Mouse (Mus musculus): ENCODE measurements around the gene Gna13. TPM values are rescaled to one million over a fixed set of nuclear protein-coding genes. Genes with fewer than 3 reads are reported as not detected.

The Gna13 gene
- polyA plus RNA-seq, 1 experiment from 2014 or later, result 38.0 TPM

DNA sequence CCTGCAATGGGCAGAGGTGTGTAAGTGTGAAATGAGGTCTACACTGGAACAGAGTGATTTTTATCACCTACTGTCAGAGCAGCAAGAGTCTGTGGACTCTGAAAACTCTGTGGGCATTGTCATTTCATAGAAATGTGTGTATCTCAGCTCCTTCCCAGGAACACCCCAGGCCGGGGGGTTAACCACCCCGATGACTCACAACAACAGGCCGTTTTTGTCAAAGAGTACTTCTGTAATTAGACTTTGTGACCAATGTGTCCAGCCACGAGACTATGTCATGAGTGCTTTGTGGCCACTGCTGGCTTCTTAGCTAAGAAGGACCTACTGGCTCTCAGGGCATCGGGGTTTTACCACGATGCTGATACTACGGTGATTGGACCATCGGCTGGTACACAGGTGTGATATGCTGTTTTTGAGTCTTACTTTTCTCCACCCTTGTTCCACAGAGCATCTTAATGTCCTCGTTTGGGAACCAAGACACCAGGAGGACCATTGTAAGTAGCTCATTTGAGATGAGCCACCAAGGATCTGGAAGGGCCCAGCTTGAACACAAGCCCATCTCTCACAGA, 54.9 kb downstream of the Gna13 start:
- Histone ChIP-seq H3K9me3 (ENCODE audit: control insufficient read depth, low read length) (0 out of 2 replicates have a peak, but pooled peaks cover 4% of the 10 kb centered on the region), H3K9ac (ENCODE audit: low read length) (no peak overlapping the region), H3K4me3 (ENCODE audit: low read depth, low read length) (no peak overlapping the region), H3K27me3 (replicated peaks; ENCODE audit: control insufficient read depth, insufficient read depth, low read length) (no peaks in the 10 kb centered on the region), H3K27ac (ENCODE audit: low read depth) (no peak overlapping the region), H3K4me2 (ENCODE audit: low read length) (no peak overlapping the region), H3K36me3 (ENCODE audit: control insufficient read depth, insufficient read depth, low read length) (no peaks in the 10 kb centered on the region), H3K4me1 (replicated peaks; ENCODE audit: control insufficient read depth, insufficient read depth, low read length) (no peaks in the 10 kb centered on the region)
- 86% methylated on average over 9 of the region's 9 CpGs for WGBS
- ATAC-seq (replicated peaks; ENCODE audit: low FRiP score, low TSS enrichment, low read depth) (no peak), DNase-seq (ENCODE audit: low spot score) (no peak)

DNA sequence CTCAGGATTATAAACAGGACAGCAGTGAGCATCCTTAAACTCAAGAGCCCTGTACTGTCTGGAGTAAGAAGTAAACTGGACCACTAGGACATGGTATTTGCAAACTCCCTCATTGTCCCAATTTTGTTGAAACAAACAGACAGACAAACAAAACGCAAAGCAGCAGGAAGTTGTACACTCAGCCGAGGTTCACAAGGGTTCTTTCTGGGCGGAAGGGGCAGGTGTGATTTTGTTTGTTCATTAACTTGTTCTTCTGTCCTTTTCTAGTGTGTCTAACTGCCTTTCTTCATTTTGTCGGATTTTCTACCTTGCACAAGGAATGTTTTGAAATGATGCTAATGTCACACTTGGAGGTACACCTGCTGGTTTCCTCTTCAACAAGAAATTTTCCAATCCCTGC, 56.8 kb downstream of the Gna13 start:
- DNase-seq (ENCODE audit: low spot score) (no peak), ATAC-seq (replicated peaks; ENCODE audit: low FRiP score, low TSS enrichment, low read depth) (no peak)
- H3K4me1 ChIP-seq (replicated peaks; ENCODE audit: control insufficient read depth, insufficient read depth, low read length), result no peaks in the 10 kb centered on the region
- H3K36me3 ChIP-seq (ENCODE audit: control insufficient read depth, insufficient read depth, low read length), result no peaks in the 10 kb centered on the region
- H3K4me2 ChIP-seq (ENCODE audit: low read length), result no peak overlapping the region
- no peaks in the 10 kb centered on the region for H3K27me3 ChIP-seq (replicated peaks; ENCODE audit: control insufficient read depth, insufficient read depth, low read length)
- no peak overlapping the region for H3K4me3 ChIP-seq (ENCODE audit: low read depth, low read length)
- 60% methylated on average over 4 of the region's 4 CpGs for WGBS
- H3K9ac ChIP-seq (ENCODE audit: low read length), result no peak overlapping the region
- 0 out of 2 replicates have a peak, but pooled peaks cover 4% of the 10 kb centered on the region for H3K9me3 ChIP-seq (ENCODE audit: control insufficient read depth, low read length)
- H3K27ac ChIP-seq (ENCODE audit: low read depth), result no peak overlapping the region

DNA sequence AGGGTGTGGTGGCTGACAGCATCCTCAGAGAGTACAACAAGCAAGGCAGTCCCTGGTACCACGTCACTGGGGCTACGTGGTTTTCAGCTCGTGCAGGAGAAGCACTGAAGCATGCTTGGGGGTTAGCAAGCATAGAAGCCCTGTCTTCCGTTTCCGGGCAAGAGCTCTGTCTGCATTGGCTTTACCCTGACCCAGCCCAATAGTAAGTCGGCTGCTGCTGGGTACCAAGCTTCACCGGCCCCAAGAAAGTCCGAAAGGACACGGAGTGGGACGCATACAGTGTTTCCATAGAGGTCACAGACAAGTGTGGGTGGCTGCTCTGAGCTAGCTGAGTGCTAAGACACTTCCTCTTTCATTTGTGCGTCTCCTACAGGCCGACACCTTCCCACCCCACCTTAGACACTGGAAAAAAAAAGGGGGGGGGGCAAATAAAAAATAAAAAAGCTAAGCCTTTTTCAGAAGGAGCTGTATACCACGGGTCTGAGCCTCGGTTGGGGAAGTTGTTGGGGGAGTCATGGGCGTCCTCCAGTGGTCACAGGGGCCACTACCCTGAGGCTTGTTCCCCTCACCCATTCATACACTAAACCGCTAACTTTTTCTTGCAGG, 57.4 kb downstream of the Gna13 start:
- whole genome bisulfite sequencing, result 53% methylated on average over 16 of the region's 16 CpGs
- no peak overlapping the region for H3K9ac ChIP-seq (ENCODE audit: low read length)

GRCm38 (mm10) chr11:109420567-109420962, 57.9 kb downstream of the Gna13 start:
- Histone ChIP-seq H3K36me3 (ENCODE audit: control insufficient read depth, insufficient read depth, low read length) (no peaks in the 10 kb centered on the region), H3K4me1 (replicated peaks; ENCODE audit: control insufficient read depth, insufficient read depth, low read length) (no peaks in the 10 kb centered on the region; the same call in 1 of the 2 replicates), H3K4me3 (ENCODE audit: low read depth, low read length) (no peak overlapping the region), H3K4me2 (ENCODE audit: low read length) (no peak overlapping the region), H3K9ac (ENCODE audit: low read length) (no peak overlapping the region), H3K9me3 (ENCODE audit: control insufficient read depth, low read length) (0 out of 2 replicates have a peak, but pooled peaks cover 4% of the 10 kb centered on the region), H3K27me3 (replicated peaks; ENCODE audit: control insufficient read depth, insufficient read depth, low read length) (no peaks in the 10 kb centered on the region), H3K27ac (ENCODE audit: low read depth) (no peak overlapping the region)
- WGBS, result 83% methylated on average over 14 of the region's 14 CpGs
- DNase-seq (ENCODE audit: low spot score) (no peak), ATAC-seq (replicated peaks; ENCODE audit: low FRiP score, low TSS enrichment, low read depth) (no peak)

More for the DNA sequence above, 57.4 kb downstream of the Gna13 start:
- Histone ChIP-seq H3K27me3 (replicated peaks; ENCODE audit: control insufficient read depth, insufficient read depth, low read length) (no peaks in the 10 kb centered on the region), H3K36me3 (ENCODE audit: control insufficient read depth, insufficient read depth, low read length) (no peaks in the 10 kb centered on the region), H3K4me2 (ENCODE audit: low read length) (no peak overlapping the region), H3K9me3 (ENCODE audit: control insufficient read depth, low read length) (0 out of 2 replicates have a peak, but pooled peaks cover 4% of the 10 kb centered on the region), H3K27ac (ENCODE audit: low read depth) (no peak overlapping the region), H3K4me3 (ENCODE audit: low read depth, low read length) (no peak overlapping the region), H3K4me1 (replicated peaks; ENCODE audit: control insufficient read depth, insufficient read depth, low read length) (no peaks in the 10 kb centered on the region; the same call in 1 of the 2 replicates)
- ATAC-seq (replicated peaks; ENCODE audit: low FRiP score, low TSS enrichment, low read depth) (no peak), DNase-seq (ENCODE audit: low spot score) (no peak)

GRCm38 (mm10) chr11:109421205-109421604, 58.6 kb downstream of the Gna13 start:
- Histone ChIP-seq H3K27ac (ENCODE audit: low read depth) (no peak overlapping the region), H3K4me2 (ENCODE audit: low read length) (no peak overlapping the region), H3K27me3 (replicated peaks; ENCODE audit: control insufficient read depth, insufficient read depth, low read length) (no peaks in the 10 kb centered on the region), H3K36me3 (ENCODE audit: control insufficient read depth, insufficient read depth, low read length) (no peaks in the 10 kb centered on the region), H3K4me3 (ENCODE audit: low read depth, low read length) (no peak overlapping the region), H3K9me3 (ENCODE audit: control insufficient read depth, low read length) (0 out of 2 replicates have a peak, but pooled peaks cover 4% of the 10 kb centered on the region), H3K4me1 (replicated peaks; ENCODE audit: control insufficient read depth, insufficient read depth, low read length) (no peaks in the 10 kb centered on the region; the same call in 1 of the 2 replicates), H3K9ac (ENCODE audit: low read length) (no peak overlapping the region)
- no peak for ATAC-seq (replicated peaks; ENCODE audit: low FRiP score, low TSS enrichment, low read depth)
- DNase-seq (ENCODE audit: low spot score), result no peak
- WGBS, result 72% methylated on average over 5 of the region's 5 CpGs

DNA sequence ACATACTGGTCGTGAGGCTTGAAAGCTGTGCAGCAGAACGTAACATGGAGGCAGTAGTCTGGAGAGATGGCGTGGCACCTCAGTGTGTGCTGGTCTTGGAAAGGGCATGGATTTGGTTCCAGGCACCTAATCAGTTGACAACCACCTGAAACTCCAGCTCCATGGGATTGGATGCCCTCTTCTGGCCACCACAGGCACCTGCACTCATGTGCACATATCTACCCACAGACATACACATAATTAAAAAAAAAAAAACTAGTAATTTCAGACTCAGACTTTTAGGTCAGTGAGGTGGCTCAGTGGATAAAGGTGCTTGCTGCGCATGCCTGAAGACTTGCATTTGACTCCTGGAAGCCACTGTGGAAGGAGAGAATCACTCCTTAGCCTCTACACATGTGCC, 59.6 kb downstream of the Gna13 start:
- ATAC-seq (replicated peaks; ENCODE audit: low FRiP score, low TSS enrichment, low read depth) (no peak), DNase-seq (ENCODE audit: low spot score) (no peak)
- no peaks in the 10 kb centered on the region for H3K36me3 ChIP-seq (ENCODE audit: control insufficient read depth, insufficient read depth, low read length)
- H3K4me2 ChIP-seq (ENCODE audit: low read length), result no peak overlapping the region
- H3K4me3 ChIP-seq (ENCODE audit: low read depth, low read length), result no peak overlapping the region
- WGBS, result 98% methylated on average over 4 of the region's 4 CpGs
- H3K9ac ChIP-seq (ENCODE audit: low read length), result no peak overlapping the region
- H3K4me1 ChIP-seq (replicated peaks; ENCODE audit: control insufficient read depth, insufficient read depth, low read length), result peaks cover 6% of the 10 kb centered on the region
- 0 out of 2 replicates have a peak, but pooled peaks cover 4% of the 10 kb centered on the region for H3K9me3 ChIP-seq (ENCODE audit: control insufficient read depth, low read length)
- no peaks in the 10 kb centered on the region for H3K27me3 ChIP-seq (replicated peaks; ENCODE audit: control insufficient read depth, insufficient read depth, low read length)
- no peak overlapping the region for H3K27ac ChIP-seq (ENCODE audit: low read depth)

DNA sequence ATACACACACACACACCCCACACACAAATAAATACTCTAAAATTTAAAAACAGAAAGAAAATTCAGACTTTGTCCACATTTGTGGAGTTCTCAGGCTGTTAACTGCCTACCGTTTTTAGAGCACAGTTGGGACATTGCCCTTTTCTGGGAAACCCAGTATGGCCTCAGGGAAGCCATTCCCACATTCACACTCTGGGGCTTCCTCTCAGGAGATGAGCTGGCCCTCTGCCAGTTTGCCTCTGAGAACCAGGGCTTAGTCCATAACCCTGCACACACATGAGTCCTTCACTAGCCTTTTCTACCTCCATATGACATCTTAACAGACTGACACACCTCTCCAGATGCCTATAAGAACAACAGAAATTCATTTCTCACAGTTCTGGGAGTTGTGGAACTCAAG, 60.7 kb downstream of the Gna13 start:
- Histone ChIP-seq H3K27ac (ENCODE audit: low read depth) (no peak overlapping the region), H3K4me3 (ENCODE audit: low read depth, low read length) (no peak overlapping the region), H3K4me1 (replicated peaks; ENCODE audit: control insufficient read depth, insufficient read depth, low read length) (peaks cover 6% of the 10 kb centered on the region), H3K9me3 (ENCODE audit: control insufficient read depth, low read length) (0 out of 2 replicates have a peak, but pooled peaks cover 4% of the 10 kb centered on the region), H3K9ac (ENCODE audit: low read length) (no peak overlapping the region), H3K36me3 (ENCODE audit: control insufficient read depth, insufficient read depth, low read length) (no peaks in the 10 kb centered on the region), H3K27me3 (replicated peaks; ENCODE audit: control insufficient read depth, insufficient read depth, low read length) (no peaks in the 10 kb centered on the region), H3K4me2 (ENCODE audit: low read length) (no peak overlapping the region)
- ATAC-seq (replicated peaks; ENCODE audit: low FRiP score, low TSS enrichment, low read depth), result no peak
- DNase-seq (ENCODE audit: low spot score), result no peak
- WGBS, result 83% methylated on average over 1 of the region's 1 CpGs

- Histone ChIP-seq H3K9ac (ENCODE audit: low read length) (peak within 1 kb of the TSS; percentile 57), H3K27ac (ENCODE audit: low read depth) (peak within 1 kb of the TSS; percentile 78), H3K9me3 (ENCODE audit: control insufficient read depth, low read length) (0 out of 2 replicates have a peak, but pooled peaks cover 4% of the 10 kb centered on the region), H3K36me3 (ENCODE audit: control insufficient read depth, insufficient read depth, low read length) (peaks cover 20% of the 10 kb centered on the region), H3K4me3 (ENCODE audit: low read depth, low read length) (peak within 1 kb of the TSS; percentile 53), H3K4me1 (replicated peaks; ENCODE audit: control insufficient read depth, insufficient read depth, low read length) (peaks cover 6% of the 10 kb centered on the region), H3K27me3 (replicated peaks; ENCODE audit: control insufficient read depth, insufficient read depth, low read length) (no peaks in the 10 kb centered on the region), H3K4me2 (ENCODE audit: low read length) (peak within 1 kb of the TSS; percentile 59)
- DNase-seq (ENCODE audit: low spot score), result peak; percentile 100
- peak; percentile 97 for ATAC-seq (replicated peaks; ENCODE audit: low FRiP score, low TSS enrichment, low read depth)
- WGBS, result 1% methylated on average over 65 of the region's 65 CpGs
Observed at GRCm38 (mm10) chr11:109425392-109426271, 63.0 kb downstream of the Gna13 start, which contains the start of gene Amz2. Amz2 (plus strand) TSS chr11:109425946.

All from intestine, embryonic 14.5 days (tissue).